Mouse (Mus musculus): ENCODE measurements around the gene Adipoq.
"Not testable (repeated sequence)": the region's sequence is repeated elsewhere in the genome, so short reads cannot be mapped to it uniquely, and the experiment has no call there.

Gene Adipoq

GRCm38 (mm10) chr16:23162116-23162515, 15.8 kb downstream of the Adipoq start:
- no peak for DNase-seq (ENCODE audit: low read depth)

GRCm38 (mm10) chr16:23164443-23164842, 18.1 kb downstream of the Adipoq start:
- DNase-seq (ENCODE audit: low read depth): no peak

GRCm38 (mm10) chr16:23165441-23165840, 19.1 kb downstream of the Adipoq start:
- no peak for DNase-seq (ENCODE audit: low read depth)

- no peak for DNase-seq (ENCODE audit: low read depth)
Measured at GRCm38 (mm10) chr16:23166646-23167045, 20.3 kb downstream of the Adipoq start.

- no peak for DNase-seq (ENCODE audit: low read depth)
Measured at GRCm38 (mm10) chr16:23167079-23167478, 20.7 kb downstream of the Adipoq start.

GRCm38 (mm10) chr16:23170813-23171212, 24.5 kb downstream of the Adipoq start:
- DNase-seq (ENCODE audit: low read depth): no peak

GRCm38 (mm10) chr16:23173904-23174303, 27.6 kb downstream of the Adipoq start:
- DNase-seq (ENCODE audit: low read depth): no peak

GRCm38 (mm10) chr16:23174855-23175254, 28.5 kb downstream of the Adipoq start:
- DNase-seq (ENCODE audit: low read depth): no peak

GRCm38 (mm10) chr16:23175956-23176355, 29.6 kb downstream of the Adipoq start:
- no peak for DNase-seq (ENCODE audit: low read depth)

GRCm38 (mm10) chr16:23177856-23178255, 31.5 kb downstream of the Adipoq start:
- no peak for DNase-seq (ENCODE audit: low read depth)

GRCm38 (mm10) chr16:23178796-23179195, 32.5 kb downstream of the Adipoq start:
- DNase-seq (ENCODE audit: low read depth): no peak

GRCm38 (mm10) chr16:23179436-23179835, 33.1 kb downstream of the Adipoq start:
- not testable (repeated sequence) for DNase-seq (ENCODE audit: low read depth)

GRCm38 (mm10) chr16:23181054-23181453, 34.7 kb downstream of the Adipoq start:
- DNase-seq (ENCODE audit: low read depth): no peak

- no peak for DNase-seq (ENCODE audit: low read depth)
Measured at GRCm38 (mm10) chr16:23181487-23181886, 35.2 kb downstream of the Adipoq start.

GRCm38 (mm10) chr16:23181942-23182597, 35.7 kb downstream of the Adipoq start:
- DNase-seq (ENCODE audit: low read depth): no peak

GRCm38 (mm10) chr16:23185824-23186223, 39.5 kb downstream of the Adipoq start:
- DNase-seq (ENCODE audit: low read depth): no peak

GRCm38 (mm10) chr16:23186418-23186817, 40.1 kb downstream of the Adipoq start:
- no peak for DNase-seq (ENCODE audit: low read depth)

GRCm38 (mm10) chr16:23187983-23188382, 41.6 kb downstream of the Adipoq start:
- DNase-seq (ENCODE audit: low read depth): no peak

GRCm38 (mm10) chr16:23189612-23190011, 43.3 kb downstream of the Adipoq start:
- DNase-seq (ENCODE audit: low read depth): no peak

GRCm38 (mm10) chr16:23191560-23192242, 45.4 kb downstream of the Adipoq start:
- DNase-seq (ENCODE audit: low read depth): no peak

GRCm38 (mm10) chr16:23195618-23196017, 49.3 kb downstream of the Adipoq start:
- DNase-seq (ENCODE audit: low read depth): no peak

GRCm38 (mm10) chr16:23196296-23196695, 50.0 kb downstream of the Adipoq start:
- DNase-seq (ENCODE audit: low read depth): no peak

- no peak for DNase-seq (ENCODE audit: low read depth)
Measured at GRCm38 (mm10) chr16:23196791-23197190, 50.5 kb downstream of the Adipoq start.

GRCm38 (mm10) chr16:23201498-23201897, 55.2 kb downstream of the Adipoq start:
- no peak for DNase-seq (ENCODE audit: low read depth)

All from c-Kit-positive CD71-positive TER-119-negative erythroid progenitor cells, embryonic 14.5 days (primary cell).